Mouse (Mus musculus): ENCODE measurements at regions not wholly inside any gene's neighbourhood (a gene's known extent, or its start where the extent isn't known, plus 50 kb on each side); places are given as distances from the start of the nearest gene placed in this dataset.
"Not testable (repeated sequence)": the region's sequence is repeated elsewhere in the genome, so short reads cannot be mapped to it uniquely, and the experiment has no call there.

- DNase-seq (ENCODE audit: inconsistent ontology term), result no peak
Measured at GRCm38 (mm10) chr4:10670846-10671428, 203.4 kb upstream of the 2610301B20Rik start.

GRCm38 (mm10) chr4:10691086-10691485 lies 183.2 kb upstream of the 2610301B20Rik start:
- no peak for DNase-seq (ENCODE audit: inconsistent ontology term)

GRCm38 (mm10) chr4:10692860-10693259 lies 181.4 kb upstream of the 2610301B20Rik start:
- no peak for DNase-seq (ENCODE audit: inconsistent ontology term)

- DNase-seq (ENCODE audit: inconsistent ontology term), result peak; percentile 1
Measured at GRCm38 (mm10) chr4:10693446-10694105, 180.7 kb upstream of the 2610301B20Rik start.

- not testable (repeated sequence) for DNase-seq (ENCODE audit: inconsistent ontology term)
Measured at GRCm38 (mm10) chr4:10694106-10694748, 180.1 kb upstream of the 2610301B20Rik start.

GRCm38 (mm10) chr4:10697225-10697836 lies 177.0 kb upstream of the 2610301B20Rik start:
- peak; percentile 12 for DNase-seq (ENCODE audit: inconsistent ontology term)

GRCm38 (mm10) chr4:10698637-10699036 lies 175.7 kb upstream of the 2610301B20Rik start:
- no peak for DNase-seq (ENCODE audit: inconsistent ontology term)

GRCm38 (mm10) chr4:10701479-10701878 lies 172.8 kb upstream of the 2610301B20Rik start:
- DNase-seq (ENCODE audit: inconsistent ontology term), result no peak

GRCm38 (mm10) chr4:10703212-10703611 lies 171.1 kb upstream of the 2610301B20Rik start:
- DNase-seq (ENCODE audit: inconsistent ontology term), result no peak

GRCm38 (mm10) chr4:10707016-10707657 lies 167.2 kb upstream of the 2610301B20Rik start:
- no peak for DNase-seq (ENCODE audit: inconsistent ontology term)

GRCm38 (mm10) chr4:10707658-10708056 lies 166.6 kb upstream of the 2610301B20Rik start:
- peak; percentile 26 for DNase-seq (ENCODE audit: inconsistent ontology term)

- no peak for DNase-seq (ENCODE audit: inconsistent ontology term)
Measured at GRCm38 (mm10) chr4:10711939-10712533, 162.3 kb upstream of the 2610301B20Rik start.

GRCm38 (mm10) chr4:10723341-10723740 lies 151.0 kb upstream of the 2610301B20Rik start:
- no peak for DNase-seq (ENCODE audit: inconsistent ontology term)

- no peak for DNase-seq (ENCODE audit: inconsistent ontology term)
Measured at GRCm38 (mm10) chr4:10727894-10728293, 146.4 kb upstream of the 2610301B20Rik start.

GRCm38 (mm10) chr4:10745207-10745606 lies 129.1 kb upstream of the 2610301B20Rik start:
- no peak for DNase-seq (ENCODE audit: inconsistent ontology term)

- DNase-seq (ENCODE audit: inconsistent ontology term), result no peak
Measured at GRCm38 (mm10) chr4:10748816-10749215, 125.5 kb upstream of the 2610301B20Rik start.

GRCm38 (mm10) chr4:10750377-10751062 lies 123.8 kb upstream of the 2610301B20Rik start:
- not testable (repeated sequence) for DNase-seq (ENCODE audit: inconsistent ontology term)

- no peak for DNase-seq (ENCODE audit: inconsistent ontology term)
Measured at GRCm38 (mm10) chr4:10753176-10753575, 121.1 kb upstream of the 2610301B20Rik start.

GRCm38 (mm10) chr4:10759491-10759890 lies 114.8 kb upstream of the 2610301B20Rik start:
- DNase-seq (ENCODE audit: inconsistent ontology term), result no peak

GRCm38 (mm10) chr4:10767676-10768075 lies 106.6 kb upstream of the 2610301B20Rik start:
- DNase-seq (ENCODE audit: inconsistent ontology term), result no peak

Data from Muller cell, postnatal 12 days (primary cell).